Mouse (Mus musculus): Measurements from ENCODE around the gene Gm28230. TPM values are rescaled to one million over a fixed set of nuclear protein-coding genes. Genes with fewer than 3 reads are reported as not detected.

The Gm28230 gene
- polyA plus RNA-seq, 1 experiment = 0.45 TPM

- no peak for DNase-seq (ENCODE audit: low read depth, low spot score)
- 23% methylated on average over 8 of the region's 8 CpGs for WGBS
These were observed 36.2 kb upstream of the Gm28230 start for GRCm38 (mm10) chr2:74690338-74690716.

GRCm38 (mm10) chr2:74691022-74691951 is 35.2 kb upstream of the Gm28230 start, which contains the start of gene Hoxd10:
Gene Hoxd10 (plus strand): TSS chr2:74691924.
- 9% methylated on average over 56 of the region's 56 CpGs for WGBS
- no peak for DNase-seq (ENCODE audit: low read depth, low spot score)

- no peak for DNase-seq (ENCODE audit: low read depth, low spot score)
- 10% methylated on average over 35 of the region's 35 CpGs for WGBS
These were observed 34.3 kb upstream of the Gm28230 start for GRCm38 (mm10) chr2:74691995-74692807.

- 24% methylated on average over 20 of the region's 20 CpGs for WGBS
- DNase-seq (ENCODE audit: low read depth, low spot score) = no peak
These were observed 33.6 kb upstream of the Gm28230 start for GRCm38 (mm10) chr2:74692808-74693431.

GRCm38 (mm10) chr2:74693432-74693827 is 33.1 kb upstream of the Gm28230 start:
- DNase-seq (ENCODE audit: low read depth, low spot score) = no peak
- 41% methylated on average over 4 of the region's 4 CpGs for WGBS

GRCm38 (mm10) chr2:74694066-74694465 is 32.5 kb upstream of the Gm28230 start:
- 20% methylated on average over 16 of the region's 16 CpGs for WGBS
- DNase-seq (ENCODE audit: low read depth, low spot score) = no peak

- DNase-seq (ENCODE audit: low read depth, low spot score) = no peak
- 40% methylated on average over 1 of the region's 1 CpGs for WGBS
These were observed 31.1 kb upstream of the Gm28230 start for GRCm38 (mm10) chr2:74695383-74695782.

GRCm38 (mm10) chr2:74695813-74696430 is 30.6 kb upstream of the Gm28230 start:
- no peak for DNase-seq (ENCODE audit: low read depth, low spot score)
- 42% methylated on average over 7 of the region's 7 CpGs for WGBS

GRCm38 (mm10) chr2:74696442-74697335 is 29.8 kb upstream of the Gm28230 start:
- no peak for DNase-seq (ENCODE audit: low read depth, low spot score)
- WGBS = 29% methylated on average over 34 of the region's 34 CpGs

- DNase-seq (ENCODE audit: low read depth, low spot score) = no peak
- WGBS = 2% methylated on average over 43 of the region's 43 CpGs
These were observed 28.9 kb upstream of the Gm28230 start, which contains the start of gene Hoxd9 for GRCm38 (mm10) chr2:74697567-74698121. Gene Hoxd9 (plus strand): TSS chr2:74697727.

GRCm38 (mm10) chr2:74698201-74699052 is 28.1 kb upstream of the Gm28230 start:
- DNase-seq (ENCODE audit: low read depth, low spot score) = no peak
- WGBS = 3% methylated on average over 86 of the region's 86 CpGs

GRCm38 (mm10) chr2:74699053-74699430 is 27.5 kb upstream of the Gm28230 start:
- 12% methylated on average over 17 of the region's 17 CpGs for WGBS
- DNase-seq (ENCODE audit: low read depth, low spot score) = no peak

- DNase-seq (ENCODE audit: low read depth, low spot score) = no peak
- WGBS = 45% methylated on average over 23 of the region's 23 CpGs
These were observed 26.6 kb upstream of the Gm28230 start for GRCm38 (mm10) chr2:74699664-74700545.

- WGBS = 26% methylated on average over 22 of the region's 22 CpGs
- DNase-seq (ENCODE audit: low read depth, low spot score) = no peak
These were observed 25.9 kb upstream of the Gm28230 start for GRCm38 (mm10) chr2:74700546-74701112.

- WGBS = 18% methylated on average over 17 of the region's 17 CpGs
These were observed 24.3 kb upstream of the Gm28230 start for GRCm38 (mm10) chr2:74701949-74702819.

More at GRCm38 (mm10) chr2:74701949-74702819, 24.3 kb upstream of the Gm28230 start:
- no peak for DNase-seq (ENCODE audit: low read depth, low spot score)
